Mouse (Mus musculus) cortical plate, adult 2 months (tissue): Measurements from ENCODE around the gene Lingo1. TPM values are rescaled to one million over a fixed set of nuclear protein-coding genes. Genes with fewer than 3 reads are reported as not detected.

ENCODE experiments used
- H3K27ac ChIP-seq: fragments of 200-500 bp; 2 replicates; pipeline ENCODE4 v1.5.1; 2012; ENCODE audit warnings: low read length, control low read depth, inconsistent platforms; ENCODE audit not compliant: insufficient read depth
- H3K4me1 ChIP-seq: fragments of 200-500 bp; 2 replicates; pipeline ENCODE4 v1.6.1; 2011; ENCODE audit warnings: low read length; ENCODE audit not compliant: control insufficient read depth, insufficient read depth
- H3K4me3 ChIP-seq: fragments of 200-500 bp; 2 replicates; pipeline ENCODE4 v1.5.1; 2011; ENCODE audit warnings: mild to moderate bottlenecking, low read length, control low read depth; ENCODE audit not compliant: insufficient read depth
- CTCF ChIP-seq: fragments of 200-500 bp; IDR thresholded peaks from 2 replicates; pipeline ENCODE4 v1.5.1; 2011; ENCODE audit warnings: mild to moderate bottlenecking, control low read depth, low read length; ENCODE audit not compliant: insufficient read depth; ENCODE audit errors: extremely low read depth
- POLR2A ChIP-seq: fragments of 200-500 bp; IDR thresholded peaks from 2 replicates; pipeline ENCODE4 v1.6.1; 2011; ENCODE audit warnings: mild to moderate bottlenecking, low read length, control low read depth; ENCODE audit not compliant: insufficient read depth; ENCODE audit errors: extremely low read depth
- polyA plus RNA-seq: library from polyadenylated mRNA; depleted of rRNA; stranded (reverse); fragments of >200 nt; gene quantifications from 2 replicates; pipeline ENCODE4 v1.2.3, GENCODE M21; 2012

Lingo1 gene
- polyA plus RNA-seq, 1 experiment = 476 TPM

GRCm38 (mm10) chr9:56716066-56716465 is 80.2 kb downstream of the Lingo1 start:
- H3K4me1 ChIP-seq = peaks cover 12% of the 10 kb centered on the region
- H3K27ac ChIP-seq = no peak overlapping the region
- H3K4me3 ChIP-seq = no peak overlapping the region
- TF ChIP-seq CTCF = no peak
- no peak for TF ChIP-seq POLR2A

- TF ChIP-seq POLR2A = no peak
- TF ChIP-seq CTCF = no peak
- Histone ChIP-seq H3K4me3 (no peak overlapping the region), H3K4me1 (peaks cover 14% of the 10 kb centered on the region), H3K27ac (no peak overlapping the region)
These were observed 81.9 kb downstream of the Lingo1 start for GRCm38 (mm10) chr9:56714391-56714790.

- H3K4me1 ChIP-seq = peaks cover 11% of the 10 kb centered on the region
- peak overlapping the region; percentile 68 for H3K27ac ChIP-seq
- H3K4me3 ChIP-seq = no peak overlapping the region
- TF ChIP-seq POLR2A (no peak), CTCF (no peak)
These were observed 83.5 kb downstream of the Lingo1 start for GRCm38 (mm10) chr9:56712667-56713369.

GRCm38 (mm10) chr9:56710958-56711357 is 85.3 kb downstream of the Lingo1 start:
- no peak for TF ChIP-seq POLR2A
- no peak for TF ChIP-seq CTCF
- no peak overlapping the region for H3K4me3 ChIP-seq
- peak overlapping the region; percentile 54; the same call in 1 of the 2 replicates for H3K27ac ChIP-seq
- H3K4me1 ChIP-seq = peaks cover 10% of the 10 kb centered on the region

GRCm38 (mm10) chr9:56706482-56707085 is 89.7 kb downstream of the Lingo1 start:
- no peak overlapping the region for H3K4me3 ChIP-seq
- H3K4me1 ChIP-seq = peaks cover 6% of the 10 kb centered on the region
- no peak overlapping the region for H3K27ac ChIP-seq
- TF ChIP-seq POLR2A (no peak), CTCF (no peak)

GRCm38 (mm10) chr9:56701394-56701793 is 94.9 kb downstream of the Lingo1 start:
- TF ChIP-seq POLR2A = no peak
- peaks cover 6% of the 10 kb centered on the region; the same call in 1 of the 2 replicates for H3K4me1 ChIP-seq
- no peak overlapping the region for H3K4me3 ChIP-seq
- no peak overlapping the region for H3K27ac ChIP-seq

GRCm38 (mm10) chr9:56700866-56701265 is 95.4 kb downstream of the Lingo1 start:
- no peak overlapping the region for H3K4me3 ChIP-seq
- no peak for TF ChIP-seq CTCF
- TF ChIP-seq POLR2A = no peak
- H3K4me1 ChIP-seq = peaks cover 8% of the 10 kb centered on the region; the same call in 1 of the 2 replicates
- no peak overlapping the region for H3K27ac ChIP-seq

- Histone ChIP-seq H3K4me1 (peaks cover 14% of the 10 kb centered on the region), H3K27ac (no peak overlapping the region), H3K4me3 (no peak overlapping the region)
- TF ChIP-seq POLR2A (no peak), CTCF (no peak)
These were observed 97.4 kb downstream of the Lingo1 start for GRCm38 (mm10) chr9:56698715-56699370.

GRCm38 (mm10) chr9:56694079-56694478 is 102.2 kb downstream of the Lingo1 start:
- TF ChIP-seq CTCF (no peak), POLR2A (no peak)
- H3K4me3 ChIP-seq = no peak overlapping the region
- peaks cover 15% of the 10 kb centered on the region for H3K4me1 ChIP-seq
- H3K27ac ChIP-seq = peak overlapping the region; percentile 86

- H3K4me3 ChIP-seq = no peak overlapping the region
- H3K4me1 ChIP-seq = peaks cover 15% of the 10 kb centered on the region
- H3K27ac ChIP-seq = no peak overlapping the region
- TF ChIP-seq POLR2A = no peak
- no peak for TF ChIP-seq CTCF
These were observed 105.0 kb downstream of the Lingo1 start for GRCm38 (mm10) chr9:56691226-56691625.
